Mouse (Mus musculus) CH12.LX (cell line): Measurements from ENCODE around the gene Oxsr1.

Experiments
- BHLHE40 ChIP-seq: IDR thresholded peaks from 2 replicates; pipeline ENCODE4 v1.6.1; 2011; ENCODE audit warnings: mild to moderate bottlenecking, low read depth, low read length, improper control_type of control experiment
- CTCF ChIP-seq, 2 experiments: IDR thresholded peaks in 1 of 2; conservative IDR thresholded peaks in 1 of 2; 2 replicates each; pipeline ENCODE4 v1.5.1; 2011 to 2012; ENCODE audit warnings: low read depth in 2 of 2, low read length in 2 of 2, improper control_type of control experiment in 1 of 2, inconsistent platforms in 1 of 2, mild to moderate bottlenecking in 1 of 2, moderate library complexity in 1 of 2
- MAX ChIP-seq: IDR thresholded peaks from 2 replicates; pipeline ENCODE4 v1.6.1; 2011; ENCODE audit warnings: low read length, improper control_type of control experiment
- MXI1 ChIP-seq: IDR thresholded peaks from 2 replicates; pipeline ENCODE4 v1.6.1; 2011; ENCODE audit warnings: mild to moderate bottlenecking, low read depth, low read length, improper control_type of control experiment
- POLR2A ChIP-seq: IDR thresholded peaks from 2 replicates; pipeline ENCODE4 v1.6.1; 2011; ENCODE audit warnings: low read depth, mild to moderate bottlenecking, improper control_type of control experiment, low read length
- SMC3 ChIP-seq: IDR thresholded peaks from 2 replicates; pipeline ENCODE4 v1.6.1; 2011; ENCODE audit warnings: low read depth, low read length, improper control_type of control experiment
- UBTF ChIP-seq: IDR thresholded peaks from 2 replicates; pipeline ENCODE4 v1.6.1; 2012; ENCODE audit warnings: low read depth, mild to moderate bottlenecking, inconsistent platforms, low read length, improper control_type of control experiment, moderate library complexity
- USF1 ChIP-seq: IDR thresholded peaks from 2 replicates; pipeline ENCODE4 v1.6.1; 2014; ENCODE audit warnings: low read depth, mild to moderate bottlenecking, inconsistent platforms, low read length, improper control_type of control experiment
- ZC3H11A ChIP-seq: IDR thresholded peaks from 2 replicates; pipeline ENCODE4 v1.6.1; 2012; ENCODE audit warnings: low read depth, mild to moderate bottlenecking, inconsistent platforms, low read length, improper control_type of control experiment
- ZKSCAN1 ChIP-seq: IDR thresholded peaks from 2 replicates; pipeline ENCODE4 v1.6.1; 2012; ENCODE audit warnings: low read depth, inconsistent platforms, low read length, improper control_type of control experiment, borderline replicate concordance
- ZMIZ1 ChIP-seq: IDR thresholded peaks from 2 replicates; pipeline ENCODE4 v1.6.1; 2012; ENCODE audit warnings: low read depth, mild to moderate bottlenecking, inconsistent platforms, low read length, improper control_type of control experiment

DNA sequence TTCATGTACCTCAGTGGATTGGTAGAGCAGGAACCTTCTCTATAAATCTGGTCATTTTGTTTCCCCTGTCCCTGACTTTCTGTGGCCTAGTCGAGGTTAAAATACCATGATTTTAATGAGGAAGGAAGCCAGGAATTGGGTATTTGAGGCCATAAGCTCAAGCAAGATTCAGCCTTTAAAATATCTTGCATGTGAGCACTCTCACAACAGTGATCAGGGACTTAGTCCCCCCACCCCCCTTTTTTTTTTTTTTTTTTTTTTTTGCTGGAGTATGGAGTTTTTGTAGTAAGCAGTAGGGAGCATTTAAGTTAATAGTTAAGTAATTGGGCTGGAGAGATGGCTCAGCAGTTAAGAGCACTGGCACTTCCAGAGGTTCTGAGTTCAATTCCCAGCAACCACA is 1.9 kb upstream of the Oxsr1 start:
- TF ChIP-seq MAX (no peak), CTCF (conservative IDR thresholded peaks at IDR 0.05 in 1 of 2, IDR thresholded peaks at IDR 0.05 in 1 of 2; ENCODE audit: low read depth in 2 of 2, low read length in 2 of 2) (no peak), SMC3 (no peak), USF1 (no peak), BHLHE40 (no peak), POLR2A (no peak), ZMIZ1 (no peak), MXI1 (no peak), ZKSCAN1 (no peak), ZC3H11A (no peak), UBTF (no peak)
